ENCODE assay signal across 12 mouse cellular contexts in genomic region chr9:101911176-101911866, GRCm38 (mm10). TPM values are rescaled to one million over a fixed set of nuclear protein-coding genes. Genes with fewer than 3 reads are reported as not detected.
A peak's percentile ranks its signal among the peaks of the same experiment; 100 is the strongest.
DNase-seq lines count a peak whose midpoint lies in the region; ATAC-seq and TF ChIP-seq lines count a peak whose summit lies in the region.
"Had no signal": no experiment of that assay in that cellular context is flagged by ENCODE, and none has a peak within 500 bp of the region (broad histone marks: within the 10 kb centered on the region; RNA-seq: fewer than 3 reads in every experiment).

No protein-coding gene starts in this region.

- no peak overlapping the region for H3K27ac ChIP-seq in forebrain, embryonic 14.5 days (ENCODE audit: low read depth, low read length)
- no peak overlapping the region for H3K27ac ChIP-seq in forebrain, embryonic 11.5 days (ENCODE audit: low read depth, low read length)
- no peak overlapping the region for H3K27ac ChIP-seq in limb, embryonic 14.5 days (replicated peaks; ENCODE audit: low read depth, low read length)
- H3K27ac ChIP-seq in limb, embryonic 10.5 days: no peak overlapping the region
- no peak overlapping the region for H3K27ac ChIP-seq in hindbrain, embryonic 16.5 days (ENCODE audit: low read depth, low read length)
- H3K27ac ChIP-seq: embryonic facial prominence, embryonic 12.5 days had no signal

- peak; percentile 66 for ATAC-seq in forebrain, embryonic 14.5 days
- no peak for ATAC-seq in forebrain, embryonic 11.5 days (replicated peaks; ENCODE audit: low FRiP score)
- ATAC-seq in limb, embryonic 14.5 days (ENCODE audit: low FRiP score, low read depth): no peak
- ATAC-seq in hindbrain, embryonic 16.5 days: peak; percentile 64; the same call in 1 of the 2 replicates

- DNase-seq in forebrain, embryonic 14.5 days (ENCODE audit: low spot score): peak; percentile 79
- DNase-seq in forebrain, embryonic 11.5 days (ENCODE audit: low spot score): no peak
- DNase-seq in limb, embryonic 14.5 days (ENCODE audit: low spot score): peak; percentile 58
- DNase-seq in limb, embryonic 10.5 days (ENCODE audit: low spot score): no peak
- DNase-seq in lung, postnatal 36 days: peak; percentile 42
- DNase-seq in adrenal gland, postnatal 14 days: no peak
- no peak for DNase-seq in gastrocnemius, postnatal 36 days

- peaks cover 21% of the 10 kb centered on the region for H3K4me1 ChIP-seq in forebrain, embryonic 14.5 days (ENCODE audit: control insufficient read depth, insufficient read depth, low read length)
- H3K4me1 ChIP-seq in forebrain, embryonic 11.5 days (replicated peaks; ENCODE audit: control insufficient read depth, insufficient read depth, low read length): peaks cover 17% of the 10 kb centered on the region
- no peaks in the 10 kb centered on the region for H3K4me1 ChIP-seq in limb, embryonic 14.5 days (ENCODE audit: control insufficient read depth, insufficient read depth, low read length)
- no peaks in the 10 kb centered on the region for H3K4me1 ChIP-seq in limb, embryonic 10.5 days
- H3K4me1 ChIP-seq in hindbrain, embryonic 16.5 days (ENCODE audit: control insufficient read depth, insufficient read depth, low read depth, low read length): peaks cover 23% of the 10 kb centered on the region

- no peak overlapping the region for H3K4me3 ChIP-seq in forebrain, embryonic 14.5 days (ENCODE audit: low read depth, low read length)
- H3K4me3 ChIP-seq in forebrain, embryonic 11.5 days (ENCODE audit: low read depth, low read length): no peak overlapping the region
- H3K4me3 ChIP-seq in limb, embryonic 14.5 days (replicated peaks; ENCODE audit: low read length): no peak overlapping the region
- H3K4me3 ChIP-seq in limb, embryonic 10.5 days: no peak overlapping the region
- H3K4me3 ChIP-seq in hindbrain, embryonic 16.5 days (ENCODE audit: low read length): no peak overlapping the region
- H3K4me3 ChIP-seq: embryonic facial prominence, embryonic 12.5 days had no signal

- no peak for TF ChIP-seq POLR2A in limb, embryonic 14.5 days (IDR thresholded peaks at IDR 0.05; ENCODE audit: borderline replicate concordance, extremely low read depth, insufficient read depth, insufficient read length)

- H3K36me3 ChIP-seq in forebrain, embryonic 14.5 days (ENCODE audit: control insufficient read depth, insufficient read depth, low read length): no peaks in the 10 kb centered on the region
- H3K36me3 ChIP-seq in forebrain, embryonic 11.5 days (ENCODE audit: control insufficient read depth, insufficient read depth, low read length): no peaks in the 10 kb centered on the region
- no peaks in the 10 kb centered on the region for H3K36me3 ChIP-seq in limb, embryonic 14.5 days (ENCODE audit: control insufficient read depth, insufficient read depth, low read length)
- H3K36me3 ChIP-seq in limb, embryonic 10.5 days: no peaks in the 10 kb centered on the region
- H3K36me3 ChIP-seq in hindbrain, embryonic 16.5 days (ENCODE audit: control insufficient read depth, insufficient read depth, low read length): no peaks in the 10 kb centered on the region
- H3K36me3 ChIP-seq: embryonic facial prominence, embryonic 12.5 days had no signal

- intact Hi-C loops in gastrocnemius, postnatal 36 days (cut with DNase I): no loop called here

- WGBS in forebrain, embryonic 14.5 days: 27% methylated on average over 9 of the region's 9 CpGs
- 62% methylated on average over 9 of the region's 9 CpGs for WGBS in forebrain, embryonic 11.5 days
- 49% methylated on average over 9 of the region's 9 CpGs for WGBS in limb, embryonic 14.5 days
- 82% methylated on average over 9 of the region's 9 CpGs for WGBS in limb, embryonic 10.5 days
- WGBS in hindbrain, embryonic 16.5 days: 17% methylated on average over 9 of the region's 9 CpGs

- no peaks in the 10 kb centered on the region for H3K9me3 ChIP-seq in forebrain, embryonic 14.5 days (replicated peaks; ENCODE audit: control insufficient read depth, low read length)
- H3K9me3 ChIP-seq in forebrain, embryonic 11.5 days (ENCODE audit: control insufficient read depth, low read length): no peaks in the 10 kb centered on the region
- H3K9me3 ChIP-seq in limb, embryonic 14.5 days (ENCODE audit: control insufficient read depth, low read length): no peaks in the 10 kb centered on the region
- no peaks in the 10 kb centered on the region for H3K9me3 ChIP-seq in limb, embryonic 10.5 days (replicated peaks)
- H3K9me3 ChIP-seq in hindbrain, embryonic 16.5 days (ENCODE audit: control insufficient read depth, low read length): no peaks in the 10 kb centered on the region
- H3K9me3 ChIP-seq: embryonic facial prominence, embryonic 12.5 days had no signal

- H3K4me2 ChIP-seq in forebrain, embryonic 14.5 days (ENCODE audit: low read length): no peak overlapping the region
- H3K4me2 ChIP-seq in forebrain, embryonic 11.5 days (ENCODE audit: low read depth, low read length, severe bottlenecking): no peak overlapping the region
- no peak overlapping the region for H3K4me2 ChIP-seq in limb, embryonic 14.5 days (replicated peaks; ENCODE audit: low read depth, low read length, severe bottlenecking)
- H3K4me2 ChIP-seq in hindbrain, embryonic 16.5 days (ENCODE audit: low read length): peak overlapping the region; percentile 6; the same call in 1 of the 2 replicates
- H3K4me2 ChIP-seq: embryonic facial prominence, embryonic 12.5 days had no signal

- H3K9ac ChIP-seq in forebrain, embryonic 14.5 days (ENCODE audit: low read length): no peak overlapping the region
- no peak overlapping the region for H3K9ac ChIP-seq in forebrain, embryonic 11.5 days (ENCODE audit: low read length)
- no peak overlapping the region for H3K9ac ChIP-seq in limb, embryonic 14.5 days (ENCODE audit: low read depth, low read length, severe bottlenecking)
- no peak overlapping the region for H3K9ac ChIP-seq in hindbrain, embryonic 16.5 days (ENCODE audit: low read depth, low read length)
- H3K9ac ChIP-seq: embryonic facial prominence, embryonic 12.5 days had no signal

- no peaks in the 10 kb centered on the region for H3K27me3 ChIP-seq in forebrain, embryonic 14.5 days (replicated peaks; ENCODE audit: control insufficient read depth, insufficient read depth, low read length)
- no peaks in the 10 kb centered on the region for H3K27me3 ChIP-seq in forebrain, embryonic 11.5 days (ENCODE audit: control insufficient read depth, insufficient read depth, low read length)
- no peaks in the 10 kb centered on the region for H3K27me3 ChIP-seq in limb, embryonic 14.5 days (ENCODE audit: control insufficient read depth, insufficient read depth, low read length)
- no peaks in the 10 kb centered on the region for H3K27me3 ChIP-seq in limb, embryonic 10.5 days (ENCODE audit: low read depth, poor library complexity, severe bottlenecking)
- H3K27me3 ChIP-seq in hindbrain, embryonic 16.5 days (replicated peaks; ENCODE audit: control insufficient read depth, insufficient read depth, low read length): no peaks in the 10 kb centered on the region
- H3K27me3 ChIP-seq: embryonic facial prominence, embryonic 12.5 days had no signal

RNA-seq across cellular contexts. Expression of gene 9630041A04Rik, which starts 49.7 kb away (rescaled TPM):
- 0.28 TPM in 1 of 2 replicates, not detected in the other for polyA plus RNA-seq in forebrain, embryonic 14.5 days (2014; fragmentation: Nextera tagmentation; extraction: Ambion mirVana)
- polyA plus RNA-seq in forebrain, embryonic 11.5 days (2014; fragmentation: Nextera tagmentation; extraction: Ambion mirVana): 0.29 TPM in 1 of 2 replicates, not detected in the other
- polyA plus RNA-seq in limb, embryonic 14.5 days (2012; rRNA removed): not detected in 2 replicates
- not detected in 2 replicates for polyA plus RNA-seq in limb, embryonic 14.5 days (2014; fragmentation: Nextera tagmentation; extraction: Ambion mirVana)
- not detected in 2 replicates for polyA plus RNA-seq in limb, embryonic 10.5 days (2016; fragmentation: Nextera tagmentation; extraction: Ambion mirVana)
- 0.41 and 0.68 TPM in 2 replicates for polyA plus RNA-seq in hindbrain, embryonic 16.5 days (2015; fragmentation: Nextera tagmentation; extraction: Ambion mirVana)
- total RNA-seq in adrenal gland, postnatal 14 days (2021): not detected in 2 replicates
- not detected for total RNA-seq in gastrocnemius, postnatal 36 days (2021)
- total RNA-seq: left cerebral cortex, postnatal 36 days had no signal
- polyA plus RNA-seq: embryonic facial prominence, embryonic 12.5 days; gonadal fat pad, adult 2 months; testis, adult 2 months had no signal

Comparison
In these comparisons a context has a peak if more than half of its experiments do, and no peak if none do; other contexts are left out.
1. ATAC-seq: peak in forebrain, embryonic 14.5 days (single experiment) and hindbrain, embryonic 16.5 days (single experiment); none in forebrain, embryonic 11.5 days (single experiment) and limb, embryonic 14.5 days (single experiment).
2. DNase-seq: peak in forebrain, embryonic 14.5 days (single experiment), limb, embryonic 14.5 days (single experiment) and lung, postnatal 36 days (single experiment); none in forebrain, embryonic 11.5 days (single experiment), limb, embryonic 10.5 days (single experiment), adrenal gland, postnatal 14 days (single experiment) and gastrocnemius, postnatal 36 days (0 of 2).